Mouse (Mus musculus): Measurements from ENCODE around the gene Nrcam.

- TF ChIP-seq POLR2A (IDR thresholded peaks at IDR 0.05; ENCODE audit: borderline replicate concordance, low read depth, low read length) (no peak), CTCF (IDR thresholded peaks at IDR 0.05; ENCODE audit: low read depth, low read length) (no peak)
These were observed 1.2 kb upstream of the Nrcam start for GRCm38 (mm10) chr12:44327452-44327851.

Data from bone marrow macrophage, adult 2 months (primary cell).